Mouse (Mus musculus): Measurements from ENCODE around the gene Mettl23.

- TF ChIP-seq CHD2 (IDR thresholded peaks at IDR 0.05; ENCODE audit: low read depth, low read length) = no peak
- TF ChIP-seq MAFK (IDR thresholded peaks at IDR 0.05; ENCODE audit: insufficient read depth, low read depth, low read length) = no peak
- TF ChIP-seq ZC3H11A (IDR thresholded peaks at IDR 0.05; ENCODE audit: borderline replicate concordance, low read depth, low read length) = no peak
- no peak for TF ChIP-seq HCFC1 (IDR thresholded peaks at IDR 0.05; ENCODE audit: borderline replicate concordance, insufficient read depth, low read length)
Observed at GRCm38 (mm10) chr11:116899247-116899646, 56.2 kb downstream of the Mettl23 start.

Data from ES-E14 (cell line).